Mouse (Mus musculus) limb, embryonic 10.5 days (tissue): ENCODE measurements at regions not wholly inside any gene's neighbourhood (a gene's known extent, or its start where the extent isn't known, plus 50 kb on each side); places are given as distances from the start of the nearest gene placed in this dataset.
A peak's percentile ranks its signal among the peaks of the same experiment; 100 is the strongest.
"Not testable (repeated sequence)": the region's sequence is repeated elsewhere in the genome, so short reads cannot be mapped to it uniquely, and the experiment has no call there.

Source experiments
- DNase-seq: peaks from one replicate; pipeline ENCODE4 v3.0.0-alpha.2; 2017; ENCODE audit warnings: low spot score
- H3K27ac ChIP-seq: fragments of 300-500 bp; sonication (generic); 2 replicates; pipeline ENCODE4 v1.5.1; 2016; ENCODE audit warnings: mild to moderate bottlenecking
- H3K27me3 ChIP-seq: fragments of 300-500 bp; sonication (generic); 2 replicates; pipeline ENCODE4 v1.6.1; 2016; ENCODE audit warnings: low read depth, mild to moderate bottlenecking; ENCODE audit not compliant: poor library complexity, severe bottlenecking
- H3K36me3 ChIP-seq: fragments of 300-500 bp; sonication (generic); 2 replicates; pipeline ENCODE4 v1.6.1; 2016; ENCODE audit warnings: mild to moderate bottlenecking, moderate library complexity
- H3K4me1 ChIP-seq: fragments of 300-500 bp; sonication (generic); 2 replicates; pipeline ENCODE4 v1.6.1; 2016
- H3K4me3 ChIP-seq: fragments of 300-500 bp; sonication (generic); 2 replicates; pipeline ENCODE4 v1.5.1; 2016; ENCODE audit warnings: mild to moderate bottlenecking, moderate library complexity
- H3K9me3 ChIP-seq: fragments of 300-500 bp; sonication (generic); replicated peaks from 2 replicates; pipeline ENCODE4 v1.6.1; 2016; ENCODE audit warnings: mild to moderate bottlenecking
- WGBS: fragments of 180-500 bp; shearing (Covaris S2); methylation state at CpG from one replicate; pipeline ENCODE4 v1.1.7; 2016; 5-methylcytosine and 5-hydroxymethylcytosine counted together

GRCm38 (mm10) chr19:59516957-59517356 lies 58.8 kb downstream of the Emx2 start:
- WGBS: 89% methylated on average over 4 of the region's 4 CpGs
- no peak for DNase-seq
- no peaks in the 10 kb centered on the region for H3K36me3 ChIP-seq
- no peak overlapping the region for H3K27ac ChIP-seq
- H3K27me3 ChIP-seq: peaks cover 19% of the 10 kb centered on the region; the same call in 1 of the 2 replicates
- H3K4me1 ChIP-seq: peaks cover 4% of the 10 kb centered on the region
- H3K4me3 ChIP-seq: no peak overlapping the region
- H3K9me3 ChIP-seq: no peaks in the 10 kb centered on the region

GRCm38 (mm10) chr19:59519156-59519555 lies 61.0 kb downstream of the Emx2 start:
- WGBS: 92% methylated on average over 3 of the region's 3 CpGs
- DNase-seq: no peak
- no peaks in the 10 kb centered on the region for H3K36me3 ChIP-seq
- H3K4me1 ChIP-seq: peaks cover 17% of the 10 kb centered on the region
- H3K4me3 ChIP-seq: no peak overlapping the region
- H3K9me3 ChIP-seq: no peaks in the 10 kb centered on the region
- peaks cover 12% of the 10 kb centered on the region; the same call in 1 of the 2 replicates for H3K27me3 ChIP-seq
- H3K27ac ChIP-seq: no peak overlapping the region

GRCm38 (mm10) chr19:59522176-59522575 lies 64.0 kb downstream of the Emx2 start:
- Histone ChIP-seq H3K36me3 (no peaks in the 10 kb centered on the region), H3K27me3 (peaks cover 2% of the 10 kb centered on the region; the same call in 1 of the 2 replicates), H3K4me3 (no peak overlapping the region), H3K9me3 (no peaks in the 10 kb centered on the region), H3K4me1 (peaks cover 17% of the 10 kb centered on the region), H3K27ac (no peak overlapping the region)
- peak; percentile 41 for DNase-seq
- 29% methylated on average over 11 of the region's 11 CpGs for WGBS

- DNase-seq: no peak
These were observed 65.2 kb downstream of the Emx2 start for GRCm38 (mm10) chr19:59523356-59523755.

GRCm38 (mm10) chr19:59564101-59564500 lies 105.9 kb downstream of the Emx2 start:
- Histone ChIP-seq H3K4me1 (0 out of 2 replicates have a peak, but pooled peaks cover 3% of the 10 kb centered on the region), H3K27ac (no peak overlapping the region), H3K27me3 (no peaks in the 10 kb centered on the region), H3K4me3 (no peak overlapping the region), H3K9me3 (no peaks in the 10 kb centered on the region), H3K36me3 (no peaks in the 10 kb centered on the region)
- WGBS: 84% methylated on average over 4 of the region's 4 CpGs
- DNase-seq: no peak

More at GRCm38 (mm10) chr19:59523356-59523755, 65.2 kb downstream of the Emx2 start:
- no peaks in the 10 kb centered on the region; the same call in 1 of the 2 replicates for H3K27me3 ChIP-seq
- H3K4me1 ChIP-seq: peaks cover 17% of the 10 kb centered on the region
- no peaks in the 10 kb centered on the region for H3K9me3 ChIP-seq
- 82% methylated on average over 10 of the region's 10 CpGs for WGBS
- no peak overlapping the region for H3K27ac ChIP-seq
- H3K4me3 ChIP-seq: no peak overlapping the region
- H3K36me3 ChIP-seq: no peaks in the 10 kb centered on the region

GRCm38 (mm10) chr19:59568907-59569306 lies 110.7 kb downstream of the Emx2 start:
- H3K27ac ChIP-seq: no peak overlapping the region
- H3K27me3 ChIP-seq: no peaks in the 10 kb centered on the region
- no peak overlapping the region for H3K4me3 ChIP-seq
- H3K36me3 ChIP-seq: no peaks in the 10 kb centered on the region
- no peaks in the 10 kb centered on the region for H3K9me3 ChIP-seq
- DNase-seq: no peak
- 0 out of 2 replicates have a peak, but pooled peaks cover 3% of the 10 kb centered on the region for H3K4me1 ChIP-seq

GRCm38 (mm10) chr19:59569590-59569989 lies 111.4 kb downstream of the Emx2 start:
- H3K27ac ChIP-seq, H3K4me3 ChIP-seq, H3K4me1 ChIP-seq, H3K9me3 ChIP-seq, H3K36me3 ChIP-seq, H3K27me3 ChIP-seq, DNase-seq: not testable (repeated sequence)
- 93% methylated on average over 2 of the region's 2 CpGs for WGBS

GRCm38 (mm10) chr19:59574346-59574745 lies 116.2 kb downstream of the Emx2 start:
- WGBS: 77% methylated on average over 3 of the region's 3 CpGs
- DNase-seq: no peak

GRCm38 (mm10) chr19:59577886-59578285 lies 119.7 kb downstream of the Emx2 start:
- Histone ChIP-seq H3K9me3 (no peaks in the 10 kb centered on the region), H3K4me3 (no peak overlapping the region), H3K27ac (no peak overlapping the region), H3K4me1 (peaks cover 6% of the 10 kb centered on the region), H3K36me3 (no peaks in the 10 kb centered on the region), H3K27me3 (no peaks in the 10 kb centered on the region; the same call in 1 of the 2 replicates)
- DNase-seq: no peak
- WGBS: 84% methylated on average over 9 of the region's 9 CpGs

More at GRCm38 (mm10) chr19:59574346-59574745, 116.2 kb downstream of the Emx2 start:
- no peaks in the 10 kb centered on the region for H3K27me3 ChIP-seq
- H3K36me3 ChIP-seq: no peaks in the 10 kb centered on the region
- H3K9me3 ChIP-seq: no peaks in the 10 kb centered on the region
- no peak overlapping the region for H3K27ac ChIP-seq
- no peak overlapping the region for H3K4me3 ChIP-seq
- no peaks in the 10 kb centered on the region for H3K4me1 ChIP-seq

- WGBS: 90% methylated on average over 1 of the region's 1 CpGs
These were observed 121.5 kb downstream of the Emx2 start for GRCm38 (mm10) chr19:59579676-59580075.

GRCm38 (mm10) chr19:59585835-59586234 lies 127.7 kb downstream of the Emx2 start:
- Histone ChIP-seq H3K36me3 (no peaks in the 10 kb centered on the region), H3K27me3 (peaks cover 21% of the 10 kb centered on the region), H3K4me1 (peaks cover 43% of the 10 kb centered on the region), H3K9me3 (no peaks in the 10 kb centered on the region), H3K27ac (peak overlapping the region; percentile 39), H3K4me3 (no peak overlapping the region)
- WGBS: 24% methylated on average over 4 of the region's 4 CpGs
- peak; percentile 30 for DNase-seq

More at GRCm38 (mm10) chr19:59579676-59580075, 121.5 kb downstream of the Emx2 start:
- DNase-seq: no peak
- Histone ChIP-seq H3K9me3 (no peaks in the 10 kb centered on the region), H3K36me3 (no peaks in the 10 kb centered on the region), H3K4me3 (no peak overlapping the region), H3K27me3 (peaks cover 2% of the 10 kb centered on the region), H3K27ac (no peak overlapping the region), H3K4me1 (peaks cover 6% of the 10 kb centered on the region)

GRCm38 (mm10) chr19:59587303-59587702 lies 129.1 kb downstream of the Emx2 start:
- no peaks in the 10 kb centered on the region for H3K36me3 ChIP-seq
- peak; percentile 29 for DNase-seq
- peaks cover 21% of the 10 kb centered on the region for H3K27me3 ChIP-seq
- H3K9me3 ChIP-seq: no peaks in the 10 kb centered on the region
- 60% methylated on average over 12 of the region's 12 CpGs for WGBS
- H3K27ac ChIP-seq: peak overlapping the region; percentile 39; the same call in 1 of the 2 replicates
- H3K4me1 ChIP-seq: peaks cover 39% of the 10 kb centered on the region
- no peak overlapping the region for H3K4me3 ChIP-seq

GRCm38 (mm10) chr19:59588068-59588522 lies 129.9 kb downstream of the Emx2 start:
- H3K27me3 ChIP-seq: peaks cover 21% of the 10 kb centered on the region
- DNase-seq: peak; percentile 53
- no peaks in the 10 kb centered on the region for H3K36me3 ChIP-seq
- H3K4me1 ChIP-seq: peaks cover 37% of the 10 kb centered on the region
- H3K27ac ChIP-seq: peak overlapping the region; percentile 51
- H3K4me3 ChIP-seq: peak overlapping the region; percentile 47
- no peaks in the 10 kb centered on the region for H3K9me3 ChIP-seq
- 14% methylated on average over 17 of the region's 17 CpGs for WGBS

GRCm38 (mm10) chr19:59590021-59590420 lies 131.8 kb downstream of the Emx2 start:
- DNase-seq: no peak
- Histone ChIP-seq H3K9me3 (no peaks in the 10 kb centered on the region), H3K27me3 (peaks cover 15% of the 10 kb centered on the region), H3K4me1 (peaks cover 37% of the 10 kb centered on the region), H3K36me3 (no peaks in the 10 kb centered on the region), H3K4me3 (no peak overlapping the region), H3K27ac (no peak overlapping the region)
- 97% methylated on average over 3 of the region's 3 CpGs for WGBS
